Mouse (Mus musculus): ENCODE data around the gene Wasf2.
A peak's percentile ranks its signal among the peaks of the same experiment; 100 is the strongest.

Gene Wasf2

DNA sequence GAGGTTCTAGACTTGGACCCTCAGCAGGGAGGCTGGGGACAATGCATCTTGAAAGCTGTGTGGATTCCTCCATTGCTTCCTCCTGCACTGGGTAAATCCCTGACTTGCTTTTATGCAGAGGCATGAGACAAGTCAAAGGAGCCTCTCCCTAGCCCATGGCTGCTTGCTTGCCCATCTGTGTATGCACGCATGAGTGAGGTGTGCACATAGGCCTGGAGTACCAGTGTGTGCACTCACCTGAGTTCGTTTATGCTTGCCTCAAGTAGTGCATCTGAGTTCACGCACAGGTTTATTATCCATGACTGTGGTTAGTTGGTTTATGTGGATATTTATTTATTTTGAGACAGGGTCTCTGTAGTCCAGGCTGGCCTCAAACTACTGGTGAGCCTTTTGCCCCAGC is 71.9 kb downstream of the Wasf2 start:
- DNase-seq (ENCODE audit: low spot score in 2 of 2) = no peak

DNA sequence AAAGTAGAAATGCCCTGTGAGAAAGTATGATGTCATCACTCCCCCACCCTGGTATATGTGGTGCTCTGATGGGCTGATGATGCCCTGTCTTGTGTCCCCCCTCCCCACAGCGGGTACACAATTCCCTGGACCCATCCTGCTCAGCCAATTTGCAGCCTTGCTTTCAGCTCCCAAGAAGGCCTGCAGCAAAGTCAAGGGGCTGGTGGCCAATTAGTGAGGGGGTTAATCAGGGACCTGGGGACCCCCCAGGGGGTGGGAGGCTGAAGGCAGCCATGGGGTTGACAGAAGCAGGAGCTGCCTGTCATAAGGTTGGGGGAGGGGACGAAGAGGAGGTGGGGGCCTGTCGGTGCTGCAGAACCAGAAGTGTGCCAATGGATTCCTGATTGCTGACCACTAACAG is 73.3 kb downstream of the Wasf2 start:
- DNase-seq (ENCODE audit: low spot score in 2 of 2) = no peak

DNA sequence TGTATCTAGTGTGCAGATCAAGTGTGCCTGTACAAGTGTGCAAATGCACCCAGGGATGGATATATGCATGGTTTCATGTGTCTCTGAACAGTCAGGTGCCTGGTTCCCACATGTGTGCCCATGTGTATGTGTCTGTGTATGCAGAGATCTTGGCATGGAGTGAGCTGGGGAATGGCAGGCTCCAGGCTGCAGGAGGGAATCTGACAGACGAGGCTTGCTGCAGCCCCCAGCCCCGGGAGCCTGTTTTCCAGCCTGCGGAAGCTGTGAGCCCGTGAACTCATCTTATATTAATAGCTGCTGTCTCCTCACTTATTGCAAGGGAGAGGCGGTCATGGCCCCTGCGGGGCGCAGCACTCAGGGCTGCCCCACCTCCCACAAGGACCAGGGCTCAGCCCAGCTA is 74.1 kb downstream of the Wasf2 start:
- no peak for DNase-seq (ENCODE audit: low spot score in 2 of 2)

DNA sequence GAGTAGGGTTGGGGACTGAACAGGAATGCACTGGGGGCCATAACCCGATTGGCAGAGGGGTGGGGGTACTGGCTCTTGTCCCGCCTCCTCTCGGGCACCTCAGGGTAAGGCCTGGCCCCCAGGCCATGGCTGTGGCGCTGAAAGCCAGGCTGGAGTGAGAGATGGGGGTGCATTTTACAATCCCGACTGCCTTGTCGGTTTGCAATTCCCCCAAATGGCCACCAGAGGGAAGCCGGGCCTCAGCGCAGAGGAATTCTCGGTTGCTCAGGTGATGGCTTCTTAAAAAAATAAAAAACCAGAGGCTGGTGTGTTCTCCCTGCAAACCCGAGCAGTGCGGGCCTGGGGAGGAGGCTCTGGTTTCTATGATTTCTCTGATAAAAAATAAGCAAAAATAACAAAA is 79.1 kb downstream of the Wasf2 start:
- peak; percentile 65 to 78 for DNase-seq (ENCODE audit: low spot score in 2 of 2)

DNA sequence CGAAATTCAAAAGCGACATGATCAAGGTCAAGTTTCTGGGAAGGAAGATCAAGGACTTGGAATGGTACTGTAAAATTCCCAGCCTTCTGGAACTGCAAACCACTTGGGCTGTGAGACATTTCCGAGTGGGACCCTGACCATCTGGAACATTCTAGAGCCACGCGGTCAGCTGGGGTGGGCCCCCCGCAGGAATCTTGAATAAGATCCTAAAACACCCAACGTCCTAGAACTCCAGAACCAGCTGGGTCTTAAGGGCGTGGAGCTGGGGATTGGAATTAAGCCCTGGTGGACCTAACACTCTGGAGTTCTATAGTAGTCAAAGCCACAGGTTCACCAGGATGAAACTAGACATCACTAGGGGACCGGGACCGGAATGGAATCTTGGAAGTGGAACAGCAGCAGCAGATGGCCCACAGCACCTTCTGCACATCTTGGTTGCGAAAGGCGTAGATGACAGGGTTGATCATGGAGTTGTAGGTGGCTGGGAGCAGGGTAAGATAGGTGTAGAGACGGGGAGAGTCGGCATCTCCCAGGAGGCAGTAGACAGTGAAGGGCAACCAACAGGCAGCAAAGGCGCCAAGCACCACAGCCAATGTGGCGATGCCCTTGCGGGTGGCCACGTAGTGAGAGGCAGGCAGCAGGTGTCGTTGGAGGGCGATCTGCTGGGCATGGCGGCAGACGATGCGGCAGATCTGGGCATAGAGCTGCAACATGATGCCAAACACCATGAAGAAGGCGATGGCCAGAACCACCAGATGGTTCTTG is 79.9 kb downstream of the Wasf2 start:
- DNase-seq (ENCODE audit: low spot score in 2 of 2) = no peak

DNA sequence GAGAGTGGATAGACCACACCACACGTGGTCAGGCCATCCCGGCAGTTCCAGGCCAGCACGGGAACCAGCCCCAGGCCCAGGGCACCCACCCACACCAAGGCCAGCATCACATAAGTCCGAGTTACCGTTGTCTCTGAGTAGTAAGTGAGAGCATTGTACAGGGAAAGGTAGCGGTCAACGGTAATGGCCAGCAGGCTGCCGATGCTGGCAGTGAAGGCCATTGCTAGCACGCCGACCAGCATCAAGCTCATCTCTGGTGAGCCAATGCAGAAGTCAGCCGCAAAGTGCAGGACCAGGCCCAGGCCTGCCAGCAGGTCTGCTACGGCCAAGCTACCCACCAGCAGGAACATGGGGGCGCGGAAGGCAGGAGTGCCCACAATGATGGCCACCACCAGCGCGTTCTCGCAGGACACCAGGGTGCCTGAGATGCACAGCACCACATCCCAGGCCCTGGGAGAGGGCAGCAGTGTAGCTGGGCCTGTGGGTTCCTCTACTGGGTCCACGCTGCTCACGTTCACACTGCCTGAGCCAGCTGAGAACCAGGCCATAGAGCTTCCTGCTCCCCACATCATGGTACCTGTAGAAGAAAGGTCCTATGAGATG is 80.6 kb downstream of the Wasf2 start:
- no peak for DNase-seq (ENCODE audit: low spot score in 2 of 2)

DNA sequence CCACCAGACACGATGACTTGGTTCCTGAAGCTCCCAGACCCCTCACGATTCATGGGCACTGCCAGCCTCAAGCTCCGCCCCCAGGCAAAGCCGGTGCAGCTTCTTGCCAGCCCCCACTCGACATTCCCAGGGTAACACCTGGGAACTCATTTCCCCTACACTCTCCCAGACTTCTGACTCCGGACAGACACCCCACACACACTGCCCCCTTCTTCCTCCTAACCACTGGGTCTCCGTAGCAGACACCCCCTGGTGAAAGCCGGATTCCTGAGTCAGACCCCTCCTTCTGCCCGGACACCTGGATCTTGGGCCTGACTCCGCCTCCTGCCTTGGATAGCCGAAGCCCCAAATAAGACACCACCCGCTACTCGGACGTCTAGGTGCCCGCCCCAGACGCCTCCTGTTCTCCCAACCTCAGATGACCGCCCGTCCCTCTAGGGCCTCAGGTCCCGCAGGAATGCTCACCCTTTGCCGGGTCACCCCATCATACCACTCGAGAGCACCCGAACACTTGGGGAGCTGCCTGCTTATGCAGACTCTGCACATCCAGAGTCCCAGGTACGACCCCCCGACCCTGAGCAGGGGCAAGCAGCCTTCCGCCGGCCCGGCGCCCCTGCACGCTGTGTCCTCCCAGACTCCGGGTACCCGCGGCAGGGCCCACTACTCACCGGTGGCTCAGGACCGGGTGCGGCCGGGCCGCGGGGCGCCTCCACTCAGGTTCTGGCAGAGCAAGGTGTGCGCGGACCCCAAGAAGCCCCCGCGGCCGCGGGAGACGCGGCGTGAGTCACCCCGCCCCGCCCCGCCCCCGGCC is 81.7 kb downstream of the Wasf2 start, which contains the start of the genes Cd164l2 and Gpr3:
TSS of gene Cd164l2 (plus strand) at position 381 of the 811 bp plus-strand sequence.
TSS of gene Gpr3 (minus strand) at position 786 of the 811 bp plus-strand sequence.
- no peak for DNase-seq (ENCODE audit: low spot score in 2 of 2)

DNA sequence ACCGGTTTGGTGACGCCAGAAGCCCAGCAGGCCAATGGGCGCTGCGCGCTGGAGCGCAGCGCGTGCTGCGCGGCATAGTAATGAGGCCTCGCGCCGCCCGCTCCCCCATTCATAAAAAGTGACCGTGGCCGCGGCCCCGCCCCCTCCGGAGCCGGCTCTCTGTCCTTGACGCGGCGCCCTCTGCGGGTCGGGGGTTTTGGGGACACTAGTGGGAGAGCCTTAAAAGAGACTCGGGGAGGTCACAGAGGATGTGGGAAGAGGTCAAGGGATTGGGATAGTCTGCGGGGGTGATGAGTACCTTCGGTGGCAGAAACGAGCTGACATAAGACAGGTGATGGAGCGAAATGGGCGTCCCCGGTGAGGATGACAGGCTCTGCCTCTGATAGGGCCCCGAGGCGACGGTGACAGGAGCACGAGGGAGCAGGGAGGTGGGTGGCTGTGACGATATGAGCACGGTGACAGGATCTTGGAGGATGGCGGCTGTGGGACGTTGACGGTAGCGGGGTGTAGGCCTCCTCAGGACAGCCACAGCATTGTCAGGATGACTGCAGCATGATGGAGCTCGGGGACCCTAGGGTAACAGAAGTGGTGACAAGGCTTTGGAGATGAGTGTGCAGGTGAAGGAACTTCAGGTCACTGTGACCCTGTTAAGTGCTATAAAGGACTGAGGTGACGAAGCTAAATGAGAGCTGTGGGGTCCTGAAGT is 82.4 kb downstream of the Wasf2 start:
- peak; percentile 88 to 89 for DNase-seq (ENCODE audit: low spot score in 2 of 2)

DNA sequence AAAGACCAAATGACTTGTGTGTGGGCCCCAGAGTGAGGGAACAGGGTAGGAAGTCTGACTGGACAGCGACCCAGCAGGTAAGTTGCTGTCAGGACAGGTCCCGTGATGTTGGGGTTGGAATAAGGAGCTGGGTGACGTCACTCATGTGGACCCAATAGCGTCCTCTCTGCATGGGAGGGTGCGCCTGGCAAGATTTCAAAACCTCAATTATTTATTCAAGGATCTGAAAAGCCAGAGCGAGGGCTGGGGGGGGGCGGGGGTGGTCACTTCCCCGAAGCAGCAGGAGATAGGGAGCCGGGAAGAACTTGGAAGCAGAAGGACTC is 82.9 kb downstream of the Wasf2 start:
- peak in 1 of 2 experiments; percentile 58 for DNase-seq (ENCODE audit: low spot score in 2 of 2)

DNA sequence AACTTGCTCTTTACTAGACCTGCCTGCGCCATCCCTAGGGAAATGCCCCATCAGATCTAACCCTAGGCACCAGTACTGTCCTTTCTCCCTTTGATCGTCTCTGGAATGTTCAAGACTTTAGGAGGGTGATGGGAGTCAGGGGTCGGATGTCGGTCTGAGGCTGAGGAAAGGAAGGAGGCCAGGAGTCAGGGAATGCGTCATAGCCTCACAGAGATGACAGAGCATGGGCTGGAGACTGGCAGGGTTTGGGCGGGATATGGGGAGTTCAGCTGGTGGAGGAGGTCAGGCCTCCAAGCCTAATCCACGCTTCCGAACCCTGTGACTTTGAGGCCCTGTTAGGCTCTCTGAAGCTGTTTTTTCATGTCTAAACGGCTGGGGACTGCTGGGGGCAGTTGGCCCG is 83.4 kb downstream of the Wasf2 start:
- no peak for DNase-seq (ENCODE audit: low spot score in 2 of 2)

DNA sequence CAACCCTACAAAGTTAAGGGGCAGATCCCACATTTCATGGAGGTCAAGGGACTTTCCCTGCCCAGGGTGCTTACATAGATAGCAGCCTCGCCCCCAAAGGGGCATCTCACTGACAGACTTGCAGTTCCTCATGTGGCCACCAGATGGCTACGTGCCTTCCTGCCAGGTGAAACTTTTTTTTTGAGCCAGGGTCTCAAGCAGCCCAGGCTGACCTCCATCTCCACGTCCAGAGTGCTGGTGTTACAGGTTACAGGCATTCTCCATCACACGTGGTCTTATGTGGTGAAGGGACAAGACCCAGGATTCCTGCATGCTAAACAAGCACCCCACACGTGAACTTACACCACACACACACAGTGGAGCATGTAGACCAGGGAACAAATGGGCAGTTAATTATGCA is 87.3 kb downstream of the Wasf2 start:
- peak in 1 of 2 experiments; percentile 70 for DNase-seq (ENCODE audit: low spot score in 2 of 2)

DNA sequence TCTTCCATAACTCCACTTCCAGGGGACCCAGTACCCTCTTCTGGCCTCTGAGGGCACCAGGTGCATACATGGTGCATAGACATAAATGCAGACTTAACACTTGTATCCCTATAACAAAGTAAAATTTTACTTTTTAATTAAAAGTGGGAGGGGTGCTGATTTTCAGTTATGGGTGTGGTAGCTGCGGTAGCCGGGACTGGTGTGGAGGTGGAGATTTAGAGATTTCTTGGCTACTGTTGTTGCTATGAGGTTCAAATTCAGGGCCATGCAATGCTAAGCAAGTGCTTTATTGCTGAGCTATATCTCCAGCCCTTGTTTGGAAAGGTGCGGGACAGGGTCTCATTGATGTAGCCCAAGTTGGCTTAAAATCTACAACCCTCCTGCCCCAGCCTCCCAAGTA is 88.4 kb downstream of the Wasf2 start:
- DNase-seq (ENCODE audit: low spot score in 2 of 2) = no peak

DNA sequence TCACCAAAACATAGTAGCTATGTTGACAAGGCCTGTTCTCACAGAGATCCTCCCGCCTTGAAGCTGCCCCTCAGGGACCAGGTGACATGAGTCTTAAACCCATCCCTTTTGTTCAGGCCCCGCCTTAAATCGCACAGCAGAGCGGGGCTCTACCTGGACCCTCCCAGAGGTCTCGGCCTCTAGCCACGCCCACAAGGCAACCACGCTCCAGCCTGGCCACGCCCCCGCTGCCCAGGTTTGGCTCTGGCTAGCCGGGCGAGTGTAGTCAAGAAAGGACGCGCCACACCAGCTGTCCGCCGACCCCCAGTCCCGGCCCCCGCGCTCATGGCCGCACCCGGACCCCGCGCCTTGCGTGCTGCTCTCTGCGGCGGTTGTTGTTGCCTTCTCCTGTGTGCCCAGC is 90.4 kb downstream of the Wasf2 start:
- no peak for DNase-seq (ENCODE audit: low spot score in 2 of 2)

DNA sequence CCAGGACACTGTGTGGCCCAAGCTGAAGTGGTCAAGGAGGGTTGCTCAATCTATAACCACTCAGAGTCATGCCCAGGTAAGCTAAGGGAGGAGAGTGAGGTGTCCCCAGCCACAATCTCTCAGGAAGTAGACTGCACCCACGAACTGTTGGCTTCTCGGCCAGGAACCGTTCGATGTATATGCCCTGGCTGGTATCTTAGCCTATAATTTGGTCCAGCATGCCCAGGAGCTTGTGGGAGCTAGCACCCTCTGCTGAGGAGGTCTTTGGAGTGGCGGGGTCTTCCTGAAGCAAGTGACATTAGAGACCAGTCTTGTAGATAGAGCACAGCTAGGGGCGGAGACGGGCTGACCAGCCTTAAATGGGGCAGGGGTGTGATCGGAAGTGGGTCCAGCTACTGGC is 91.4 kb downstream of the Wasf2 start:
- no peak for DNase-seq (ENCODE audit: low spot score in 2 of 2)

DNA sequence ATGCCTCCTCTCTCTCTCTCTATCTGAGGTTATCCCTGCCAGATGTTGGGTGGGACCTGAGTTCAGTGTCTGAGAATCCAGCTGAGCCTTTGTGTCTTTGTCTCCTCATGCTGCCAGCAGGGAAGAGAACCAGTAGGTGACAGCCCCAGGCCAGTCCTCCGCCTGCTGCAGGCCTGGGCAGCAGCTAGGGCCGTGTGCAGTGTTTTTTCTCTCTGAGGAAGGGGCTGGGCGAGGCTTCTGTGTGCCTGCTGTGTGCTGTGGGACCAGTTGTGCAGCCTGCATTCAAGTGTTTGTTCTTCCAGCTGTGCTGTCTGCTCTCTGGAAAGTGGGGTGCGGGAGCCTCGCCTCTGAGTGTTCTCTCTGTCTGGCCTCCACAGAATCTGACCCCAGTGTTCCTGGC is 93.6 kb downstream of the Wasf2 start:
- DNase-seq (ENCODE audit: low spot score in 2 of 2) = no peak

DNA sequence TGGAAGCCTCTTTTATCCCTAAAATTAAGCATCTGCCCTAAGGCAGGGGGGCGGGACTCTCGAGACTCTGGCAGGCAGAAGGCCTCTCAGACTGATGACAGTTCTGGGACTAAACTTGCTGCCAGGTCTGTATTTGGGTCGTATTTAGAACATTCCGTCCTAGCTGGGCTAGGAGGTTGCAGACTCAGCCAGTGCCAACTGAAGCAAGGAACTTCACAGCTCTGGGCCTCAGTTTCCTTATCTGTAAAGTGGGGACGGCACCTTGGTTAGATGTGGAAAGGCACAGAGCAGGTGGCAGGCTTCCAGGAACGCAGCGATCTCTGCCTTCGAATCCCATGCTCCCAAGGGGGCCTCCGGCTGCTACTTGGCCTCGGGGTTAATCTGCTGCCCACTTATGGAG is 95.8 kb downstream of the Wasf2 start:
- DNase-seq (ENCODE audit: low spot score in 2 of 2) = no peak

DNA sequence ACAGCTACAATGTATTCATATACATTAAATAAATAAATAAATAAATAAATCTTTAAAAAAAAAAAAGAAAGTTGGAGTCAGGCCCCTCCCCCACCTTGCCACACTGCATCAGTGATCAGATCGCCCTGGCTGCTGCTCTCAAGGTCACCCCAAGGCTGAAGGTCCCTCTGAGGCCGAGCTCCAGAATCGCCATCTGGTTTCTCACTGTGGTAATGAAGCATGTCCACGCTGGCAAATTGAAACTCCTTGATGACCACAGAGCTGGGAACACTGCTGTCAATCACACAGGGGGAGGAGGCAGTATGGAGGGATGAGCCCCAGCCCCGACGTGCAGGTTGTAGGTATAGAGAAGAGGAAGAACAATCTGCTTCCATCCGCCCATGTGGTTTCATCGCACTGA is 97.3 kb downstream of the Wasf2 start:
- DNase-seq (ENCODE audit: low spot score in 2 of 2) = no peak

DNA sequence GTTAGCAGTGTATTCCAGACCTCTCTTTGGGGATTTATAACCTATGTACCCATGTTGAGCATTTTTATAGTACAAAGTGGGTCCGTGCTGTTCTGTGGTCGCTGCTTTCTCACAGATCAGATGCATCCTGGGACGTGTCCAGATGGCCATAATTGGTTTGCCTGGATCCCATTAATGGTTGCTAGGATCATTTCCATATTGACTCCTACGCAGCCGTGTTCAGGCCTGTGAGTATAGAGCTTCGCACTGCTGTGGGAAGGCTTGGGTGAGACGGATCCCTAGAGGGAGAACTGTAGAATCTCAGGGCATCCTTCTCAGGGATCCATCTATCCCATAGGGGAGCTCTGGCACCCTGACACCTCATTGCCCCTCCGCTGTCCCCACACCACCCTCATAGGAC is 99.3 kb downstream of the Wasf2 start:
- no peak for DNase-seq (ENCODE audit: low spot score in 2 of 2)

DNA sequence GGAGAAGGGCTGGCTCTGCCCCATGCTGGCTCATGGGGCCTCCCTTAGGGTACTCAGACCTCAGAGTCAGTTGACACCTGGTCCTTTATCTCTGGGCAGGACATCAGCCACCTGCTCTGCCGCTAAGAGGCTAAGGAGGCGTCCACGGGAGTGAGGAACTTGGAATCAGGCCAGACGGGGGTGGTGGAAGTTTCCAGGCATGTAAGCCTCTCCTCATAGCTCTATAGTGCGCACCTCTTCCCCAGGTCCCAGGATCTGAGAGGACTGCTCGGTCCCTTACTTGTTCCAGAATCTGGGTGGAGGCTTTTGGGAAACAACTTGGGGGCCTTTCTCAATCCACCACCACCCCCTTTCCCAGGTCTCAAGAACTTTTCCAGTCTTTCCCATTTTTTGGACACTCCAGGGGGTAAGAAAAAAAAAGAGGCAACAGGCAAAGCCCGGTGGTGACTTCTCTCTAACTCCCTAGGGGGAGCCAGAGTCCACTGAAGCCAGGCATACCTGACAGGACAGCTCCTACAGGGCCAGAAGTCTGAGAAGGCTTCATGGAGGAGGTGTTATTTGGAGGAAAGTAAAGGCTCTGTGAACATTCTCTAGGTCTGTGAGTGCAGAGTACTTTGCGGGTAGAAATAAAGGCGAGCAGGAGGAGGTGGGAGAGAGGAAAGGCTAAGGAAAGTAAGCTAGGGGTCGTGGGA is 103.1 kb downstream of the Wasf2 start:
- DNase-seq (ENCODE audit: low spot score in 2 of 2) = no peak

DNA sequence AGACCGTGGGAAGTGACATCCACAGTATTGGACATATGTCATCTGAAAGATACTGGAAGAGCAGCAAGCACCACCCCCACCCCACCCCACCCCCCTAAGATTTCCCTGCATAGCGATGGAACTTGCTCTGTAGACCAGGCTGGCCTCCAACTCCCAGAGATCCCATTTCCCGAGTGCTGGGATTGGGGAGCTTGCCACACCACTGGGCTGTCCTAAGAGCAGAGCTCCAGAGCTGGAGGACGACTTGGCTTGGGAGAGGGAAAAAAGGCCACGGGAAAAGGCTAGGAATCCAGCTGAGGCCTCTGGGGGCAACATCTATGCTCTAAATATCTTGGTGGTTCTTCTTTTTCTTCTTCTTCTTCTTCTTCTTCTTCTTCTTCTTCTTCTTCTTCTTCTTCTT is 104.5 kb downstream of the Wasf2 start:
- DNase-seq (ENCODE audit: low spot score in 2 of 2) = no peak

DNA sequence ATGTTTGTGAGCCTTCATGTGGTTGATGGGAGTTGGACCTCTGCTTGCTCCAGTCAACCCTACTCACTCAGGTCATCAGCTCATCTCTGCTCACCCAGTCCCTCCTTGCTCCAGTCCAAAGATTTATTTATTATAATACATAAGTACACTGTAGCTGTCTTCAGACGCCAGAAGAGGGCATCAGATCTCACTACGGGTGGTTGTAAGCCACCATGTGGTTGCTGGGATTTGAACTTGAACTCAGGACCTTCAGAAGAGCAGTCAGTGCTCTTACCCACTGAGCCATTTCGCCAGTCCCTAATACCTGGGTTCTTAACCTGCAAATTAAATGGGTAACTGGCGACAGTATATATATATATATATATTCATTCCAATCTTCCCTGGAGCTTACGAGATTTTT is 105.1 kb downstream of the Wasf2 start:
- DNase-seq (ENCODE audit: low spot score in 2 of 2) = no peak

DNA sequence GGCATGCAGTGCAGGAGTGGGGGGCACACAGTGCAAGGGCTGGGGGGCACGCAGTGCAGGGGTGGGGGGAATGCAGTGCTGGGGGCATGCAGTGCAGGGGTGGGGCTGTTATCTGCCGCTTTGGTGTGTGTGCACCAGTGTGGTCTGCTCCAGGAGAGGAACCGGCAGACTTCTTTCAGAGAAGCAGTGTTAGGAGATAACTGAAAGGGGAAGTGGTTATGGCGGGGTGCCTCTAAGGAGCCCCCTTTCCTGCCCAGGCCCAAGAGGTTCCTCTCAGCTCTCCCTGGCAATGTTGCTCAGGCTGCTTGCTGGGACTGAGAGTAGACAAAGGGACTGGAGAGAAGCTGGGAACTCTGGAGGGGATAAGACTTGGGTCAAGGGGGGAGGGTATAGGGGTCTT is 107.6 kb downstream of the Wasf2 start:
- DNase-seq (ENCODE audit: low spot score in 2 of 2) = no peak
